Mouse (Mus musculus) limb, embryonic 14.5 days (tissue): ENCODE data around the gene Tpst2. TPM values are rescaled to one million over a fixed set of nuclear protein-coding genes. Genes with fewer than 3 reads are reported as not detected.
A peak's percentile ranks its signal among the peaks of the same experiment; 100 is the strongest.

Experiments
- ATAC-seq: fragments of 200-750 bp; cut with Nextera tagmentation; 2 replicates; pipeline ENCODE4 v1.8.0; 2017; ENCODE audit warnings: low read depth, moderate number of reproducible peaks, moderate TSS enrichment; ENCODE audit not compliant: low FRiP score
- DNase-seq: peaks from one replicate; pipeline ENCODE4 v3.0.0-alpha.2; 2015; ENCODE audit warnings: low spot score
- H3K27ac ChIP-seq: fragments of 300-500 bp; sonication (generic); replicated peaks from 2 replicates; pipeline ENCODE4 v1.5.1; 2014; ENCODE audit warnings: low read depth, mild to moderate bottlenecking, low read length, moderate library complexity, mixed read lengths
- H3K27me3 ChIP-seq: fragments of 300-500 bp; sonication (generic); 2 replicates; pipeline ENCODE4 v1.6.1; 2014; ENCODE audit warnings: low read length, mixed read lengths; ENCODE audit not compliant: control insufficient read depth, insufficient read depth
- H3K36me3 ChIP-seq: fragments of 300-500 bp; sonication (generic); 2 replicates; pipeline ENCODE4 v1.6.1; 2014; ENCODE audit warnings: mild to moderate bottlenecking, low read length, moderate library complexity, mixed read lengths; ENCODE audit not compliant: control insufficient read depth, insufficient read depth
- H3K4me1 ChIP-seq: fragments of 300-500 bp; sonication (generic); 2 replicates; pipeline ENCODE4 v1.6.1; 2014; ENCODE audit warnings: antibody characterized with exemption, low read length, mixed read lengths; ENCODE audit not compliant: control insufficient read depth, insufficient read depth
- H3K4me2 ChIP-seq: fragments of 300-500 bp; sonication (generic); replicated peaks from 2 replicates; pipeline ENCODE4 v1.6.1; 2014; ENCODE audit warnings: low read depth, mild to moderate bottlenecking, low read length, moderate library complexity; ENCODE audit not compliant: severe bottlenecking
- H3K4me3 ChIP-seq: fragments of 300-500 bp; sonication (generic); replicated peaks from 2 replicates; pipeline ENCODE4 v1.5.1; 2014; ENCODE audit warnings: low read length
- H3K9ac ChIP-seq: fragments of 300-500 bp; sonication (generic); 2 replicates; pipeline ENCODE4 v1.6.1; 2014; ENCODE audit warnings: mild to moderate bottlenecking, low read depth, low read length, moderate library complexity; ENCODE audit not compliant: severe bottlenecking
- H3K9me3 ChIP-seq: fragments of 300-500 bp; sonication (generic); 2 replicates; pipeline ENCODE4 v1.6.1; 2016; ENCODE audit warnings: low read length; ENCODE audit not compliant: control insufficient read depth
- POLR2A ChIP-seq: fragments of 200-500 bp; IDR thresholded peaks from 2 replicates; pipeline ENCODE4 v1.8.0; 2012; ENCODE audit warnings: inconsistent platforms, mild to moderate bottlenecking, moderate library complexity, borderline replicate concordance; ENCODE audit not compliant: insufficient read depth, insufficient read length; ENCODE audit errors: extremely low read depth
- WGBS: fragments of 180-500 bp; shearing (Covaris S2); extraction: QIAGEN DNeasy Blood & Tissue Kit; methylation state at CpG from one replicate; pipeline ENCODE4 v1.1.7; 2014; 5-methylcytosine and 5-hydroxymethylcytosine counted together
- polyA plus RNA-seq, 2 experiments: library from polyadenylated mRNA; depleted of rRNA in 1 of 2; stranded (reverse) in 1 of 2; unstranded in 1 of 2; fragments of >200 nt; fragmentation: Nextera tagmentation in 1 of 2; extraction: Ambion mirVana in 1 of 2; gene quantifications; 2 replicates each; pipeline versions ENCODE4 v1.2.1 to v1.2.3; 2012 to 2014

Gene Tpst2
- polyA plus RNA-seq, 2 experiments: 37.0 to 39.7 TPM

- no peak overlapping the region for H3K4me3 ChIP-seq
- 70% methylated on average over 3 of the region's 3 CpGs for WGBS
- no peak for TF ChIP-seq POLR2A
- no peaks in the 10 kb centered on the region for H3K36me3 ChIP-seq
- no peak overlapping the region for H3K9ac ChIP-seq
- no peaks in the 10 kb centered on the region for H3K27me3 ChIP-seq
- H3K9me3 ChIP-seq: no peaks in the 10 kb centered on the region
- no peak overlapping the region for H3K27ac ChIP-seq
- peaks cover 4% of the 10 kb centered on the region for H3K4me1 ChIP-seq
- no peak for ATAC-seq
- no peak for DNase-seq
- no peak overlapping the region for H3K4me2 ChIP-seq
These were observed 15.7 kb upstream of the Tpst2 start for GRCm38 (mm10) chr5:112260818-112261217.

DNA sequence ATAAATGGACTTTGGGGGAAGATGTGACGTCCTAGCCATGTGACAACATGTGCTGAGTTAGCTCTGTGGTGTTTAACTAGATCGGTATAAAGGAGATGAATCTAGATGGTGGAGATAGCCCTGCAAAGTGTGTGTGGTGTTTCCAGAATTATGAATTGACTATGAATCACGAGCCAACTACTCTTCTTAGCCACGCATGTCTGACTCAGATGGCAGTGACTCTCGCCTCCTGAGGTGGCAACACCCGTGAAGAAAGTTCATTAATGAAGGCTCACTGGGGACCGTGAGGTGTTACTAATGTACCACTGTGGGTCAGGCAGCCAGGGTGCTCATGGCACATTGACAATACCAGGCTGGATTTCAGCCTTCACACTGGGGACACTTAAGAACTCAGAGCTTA, 12.4 kb upstream of the Tpst2 start:
- no peak overlapping the region for H3K9ac ChIP-seq
- H3K27me3 ChIP-seq: 0 out of 2 replicates have a peak, but pooled peaks cover 6% of the 10 kb centered on the region
- DNase-seq (no peak), ATAC-seq (no peak)
- H3K4me3 ChIP-seq: no peak overlapping the region
- H3K9me3 ChIP-seq: no peaks in the 10 kb centered on the region
- H3K4me1 ChIP-seq: peaks cover 4% of the 10 kb centered on the region
- H3K36me3 ChIP-seq: no peaks in the 10 kb centered on the region
- 78% methylated on average over 7 of the region's 7 CpGs for WGBS
- H3K4me2 ChIP-seq: no peak overlapping the region
- no peak for TF ChIP-seq POLR2A
- no peak overlapping the region for H3K27ac ChIP-seq

DNA sequence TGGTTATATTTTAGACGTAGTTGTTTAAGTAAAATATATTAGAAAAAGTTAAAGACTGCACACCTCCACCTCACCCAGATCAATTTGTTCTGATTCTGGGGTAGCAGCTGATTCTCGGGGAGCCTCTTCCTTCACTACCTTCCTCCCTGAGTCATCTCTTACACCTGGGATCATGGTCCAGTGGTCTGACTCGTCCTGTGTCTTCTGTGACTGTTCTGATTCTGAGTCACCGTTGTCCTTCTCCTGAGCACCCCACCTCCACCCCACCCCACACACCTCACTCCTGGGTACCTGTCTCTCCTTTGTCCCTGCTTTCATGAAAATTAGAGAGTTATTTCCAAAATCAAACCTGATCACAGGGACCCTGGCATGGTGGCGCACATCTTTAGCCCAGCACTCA, 11.4 kb upstream of the Tpst2 start:
- 86% methylated on average over 5 of the region's 5 CpGs for WGBS
- Histone ChIP-seq H3K4me1 (peaks cover 4% of the 10 kb centered on the region), H3K36me3 (no peaks in the 10 kb centered on the region), H3K9me3 (no peaks in the 10 kb centered on the region), H3K4me3 (no peak overlapping the region), H3K27ac (no peak overlapping the region), H3K4me2 (no peak overlapping the region), H3K27me3 (0 out of 2 replicates have a peak, but pooled peaks cover 6% of the 10 kb centered on the region), H3K9ac (no peak overlapping the region)
- no peak for ATAC-seq
- TF ChIP-seq POLR2A: no peak
- DNase-seq: no peak

DNA sequence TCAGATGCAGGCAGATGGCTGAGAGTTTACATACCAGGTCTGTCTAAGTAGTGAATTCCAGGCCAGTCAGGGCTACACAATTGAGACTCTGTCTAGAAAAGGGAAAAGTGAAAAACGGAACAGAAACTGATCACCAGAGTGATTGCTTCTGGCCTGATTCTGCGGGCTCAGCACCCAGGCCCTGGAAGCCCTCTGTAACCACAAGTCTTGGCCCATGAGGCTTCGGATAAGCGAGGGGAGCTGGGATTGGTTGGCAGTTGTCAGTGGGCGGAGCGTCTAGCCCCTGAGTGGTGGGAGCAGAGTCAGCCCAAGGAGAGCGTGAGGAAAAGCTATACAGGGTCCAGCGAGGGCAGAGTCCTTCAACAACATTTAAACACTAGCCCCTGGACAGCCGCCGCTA, 11.0 kb upstream of the Tpst2 start:
- H3K36me3 ChIP-seq: no peaks in the 10 kb centered on the region
- ATAC-seq: peak; percentile 44; the same call in 1 of the 2 replicates
- no peak for DNase-seq
- H3K27me3 ChIP-seq: 0 out of 2 replicates have a peak, but pooled peaks cover 6% of the 10 kb centered on the region
- TF ChIP-seq POLR2A: no peak
- peak overlapping the region; percentile 16; the same call in 1 of the 2 replicates for H3K4me2 ChIP-seq
- H3K4me3 ChIP-seq: 0 out of 2 replicates have a peak overlapping the region, but pooled peaks have one; percentile 3
- peaks cover 4% of the 10 kb centered on the region for H3K4me1 ChIP-seq
- H3K9ac ChIP-seq: no peak overlapping the region
- no peaks in the 10 kb centered on the region for H3K9me3 ChIP-seq
- no peak overlapping the region for H3K27ac ChIP-seq
- WGBS: 9% methylated on average over 10 of the region's 10 CpGs

DNA sequence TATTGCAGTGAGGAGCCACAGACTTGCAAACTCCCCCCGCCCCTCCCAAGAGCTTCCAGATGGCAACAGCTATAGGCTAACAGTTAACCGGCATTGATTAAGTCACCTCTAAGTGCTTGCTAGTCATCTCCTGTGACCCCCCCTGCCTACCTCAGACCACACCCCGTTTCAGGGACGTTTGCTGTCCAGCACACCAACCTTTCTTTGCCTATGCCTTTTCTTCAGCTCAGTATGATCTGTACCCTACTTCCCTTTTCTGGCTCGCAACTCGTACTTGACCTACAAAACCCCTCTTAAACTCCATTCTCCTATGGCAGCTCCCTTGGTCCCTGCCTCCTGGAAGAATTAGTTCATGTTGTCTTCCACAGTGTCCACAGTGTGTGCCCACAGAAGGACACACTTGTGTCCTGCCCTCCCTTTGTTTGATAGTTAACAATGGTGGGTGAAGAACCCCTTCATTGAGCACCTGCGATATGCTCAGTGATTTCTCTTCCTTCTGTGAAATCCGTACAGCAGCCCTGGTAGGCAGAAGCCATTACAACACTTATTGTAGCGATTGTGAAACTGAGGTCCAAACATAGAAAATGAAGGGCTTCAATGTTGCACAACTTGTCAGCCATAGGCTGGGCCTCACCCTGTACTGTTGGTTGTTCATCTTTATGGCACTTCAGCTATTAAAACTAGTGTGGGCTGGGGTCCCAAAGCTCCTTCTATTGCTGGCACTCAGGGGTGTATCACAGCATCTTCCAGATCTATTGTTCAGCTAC, 10.3 kb upstream of the Tpst2 start:
- no peak for ATAC-seq
- 0 out of 2 replicates have a peak overlapping the region, but pooled peaks have one; percentile 3 for H3K4me3 ChIP-seq
- no peak for DNase-seq
- no peak for TF ChIP-seq POLR2A
- WGBS: 62% methylated on average over 9 of the region's 9 CpGs
- peaks cover 4% of the 10 kb centered on the region for H3K4me1 ChIP-seq
- H3K36me3 ChIP-seq: no peaks in the 10 kb centered on the region
- H3K27me3 ChIP-seq: 0 out of 2 replicates have a peak, but pooled peaks cover 6% of the 10 kb centered on the region
- H3K9ac ChIP-seq: no peak overlapping the region
- H3K9me3 ChIP-seq: no peaks in the 10 kb centered on the region
- no peak overlapping the region for H3K27ac ChIP-seq
- H3K4me2 ChIP-seq: peak overlapping the region; percentile 16; the same call in 1 of the 2 replicates
